Mouse (Mus musculus): ENCODE measurements around the gene 4933421I07Rik. TPM values are rescaled to one million over a fixed set of nuclear protein-coding genes. Genes with fewer than 3 reads are reported as not detected.

The 4933421I07Rik gene
- polyA plus RNA-seq, 1 experiment from 2014 or later, result not detected

Other genes with a start within 250 kb of the 4933421I07Rik start
- gene Vmn2r61, start 188.1 kb downstream of the 4933421I07Rik start, polyA plus RNA-seq (2014; fragmentation: Nextera tagmentation; extraction: Ambion mirVana), result not detected in 2 replicates
- gene Zfp141, start 57.6 kb upstream of the 4933421I07Rik start, polyA plus RNA-seq (2014; fragmentation: Nextera tagmentation; extraction: Ambion mirVana), result 11.0 and 13.2 TPM in 2 replicates
- not detected in 2 replicates for gene Gm21028, start 130.5 kb upstream of the 4933421I07Rik start, polyA plus RNA-seq (2014; fragmentation: Nextera tagmentation; extraction: Ambion mirVana)
- 1.3 and 1.7 TPM in 2 replicates for gene Zfp977, start 144.4 kb upstream of the 4933421I07Rik start, polyA plus RNA-seq (2014; fragmentation: Nextera tagmentation; extraction: Ambion mirVana)
- 1.9 TPM in 2 replicates for gene Zfp976, start 194.5 kb upstream of the 4933421I07Rik start, polyA plus RNA-seq (2014; fragmentation: Nextera tagmentation; extraction: Ambion mirVana)
- gene Zfp975, start 244.6 kb upstream of the 4933421I07Rik start, polyA plus RNA-seq (2014; fragmentation: Nextera tagmentation; extraction: Ambion mirVana), result 8.5 and 8.9 TPM in 2 replicates

Measured in hindbrain, embryonic 11.5 days (tissue).